Comparison of ENCODE assay signal across 10 mouse cellular contexts in genomic region chr4:129549306-129549705, GRCm38 (mm10). TPM values are rescaled to one million over a fixed set of nuclear protein-coding genes. Genes with fewer than 3 reads are reported as not detected.
A peak's percentile ranks its signal among the peaks of the same experiment; 100 is the strongest.
DNase-seq lines count a peak whose midpoint lies in the region; ATAC-seq and TF ChIP-seq lines count a peak whose summit lies in the region.
"Had no signal": no experiment of that assay in that cellular context is flagged by ENCODE, and none has a peak within 500 bp of the region (broad histone marks: within the 10 kb centered on the region; RNA-seq: fewer than 3 reads in every experiment).

No protein-coding gene starts in this region.

- H3K9ac ChIP-seq in kidney, embryonic 15.5 days = no peak overlapping the region
- no peak overlapping the region for H3K9ac ChIP-seq in midbrain, embryonic 16.5 days (ENCODE audit: low read depth, low read length)
- H3K9ac ChIP-seq: stomach, embryonic 15.5 days had no signal

- H3K27me3 ChIP-seq in kidney, adult 2 months (replicated peaks; ENCODE audit: control insufficient read depth, insufficient read depth, low read length) = no peaks in the 10 kb centered on the region
- H3K27me3 ChIP-seq in kidney, embryonic 15.5 days = no peaks in the 10 kb centered on the region
- peaks cover 23% of the 10 kb centered on the region for H3K27me3 ChIP-seq in G1E (ENCODE audit: insufficient read depth, low read length)
- H3K27me3 ChIP-seq in midbrain, embryonic 16.5 days (ENCODE audit: control insufficient read depth, insufficient read depth, low read depth, low read length) = no peaks in the 10 kb centered on the region
- H3K27me3 ChIP-seq: stomach, embryonic 15.5 days had no signal

- H3K36me3 ChIP-seq in kidney, adult 2 months (ENCODE audit: control insufficient read depth, insufficient read depth, low read length) = no peaks in the 10 kb centered on the region
- H3K36me3 ChIP-seq in kidney, embryonic 15.5 days = no peaks in the 10 kb centered on the region
- no peaks in the 10 kb centered on the region for H3K36me3 ChIP-seq in G1E (replicated peaks)
- no peaks in the 10 kb centered on the region for H3K36me3 ChIP-seq in midbrain, embryonic 16.5 days (ENCODE audit: control insufficient read depth, insufficient read depth, low read length)

- no peaks in the 10 kb centered on the region for H3K4me1 ChIP-seq in kidney, adult 2 months (ENCODE audit: control insufficient read depth, insufficient read depth, low read length)
- H3K4me1 ChIP-seq in kidney, embryonic 15.5 days = 0 out of 2 replicates have a peak, but pooled peaks cover 3% of the 10 kb centered on the region
- peaks cover 25% of the 10 kb centered on the region for H3K4me1 ChIP-seq in G1E (ENCODE audit: insufficient read depth, low read depth, low read length)
- no peaks in the 10 kb centered on the region for H3K4me1 ChIP-seq in midbrain, embryonic 16.5 days (ENCODE audit: control insufficient read depth, insufficient read depth, low read length)
- H3K4me1 ChIP-seq: stomach, embryonic 15.5 days had no signal

- H3K27ac ChIP-seq in kidney, adult 2 months (ENCODE audit: insufficient read depth, low read depth, low read length) = no peak overlapping the region
- no peak overlapping the region for H3K27ac ChIP-seq in kidney, embryonic 15.5 days
- no peak overlapping the region for H3K27ac ChIP-seq in midbrain, embryonic 16.5 days (ENCODE audit: low read length)
- H3K27ac ChIP-seq: macrophage; stomach, embryonic 15.5 days had no signal

- 0 out of 2 replicates have a peak, but pooled peaks have one; percentile 21 for TF ChIP-seq CTCF in kidney, adult 2 months (conservative IDR thresholded peaks at IDR 0.05; ENCODE audit: insufficient read depth, insufficient read length, low read depth, low read length)
- peak; percentile 54 for TF ChIP-seq CTCF in G1E (IDR thresholded peaks at IDR 0.05; ENCODE audit: low read depth, low read length)

- no peak for ATAC-seq in kidney, embryonic 15.5 days (replicated peaks; ENCODE audit: low FRiP score)
- ATAC-seq in G1E (ENCODE audit: extremely low read depth, insufficient number of reproducible peaks, low FRiP score, poor library complexity, severe bottlenecking) = no peak
- peak; percentile 72 for ATAC-seq in erythroblast, adult 5-6 weeks (replicated peaks; ENCODE audit: low FRiP score, poor library complexity, severe bottlenecking)
- ATAC-seq in midbrain, embryonic 16.5 days = no peak

- no peak overlapping the region for H3K4me3 ChIP-seq in kidney, adult 2 months (ENCODE audit: insufficient read depth, low read depth, low read length)
- no peak overlapping the region for H3K4me3 ChIP-seq in kidney, embryonic 15.5 days (replicated peaks)
- H3K4me3 ChIP-seq in G1E (ENCODE audit: low read depth, low read length) = no peak overlapping the region
- no peak overlapping the region for H3K4me3 ChIP-seq in midbrain, embryonic 16.5 days (ENCODE audit: low read depth, low read length)
- H3K4me3 ChIP-seq: stomach, embryonic 15.5 days had no signal

- peak; percentile 46 for DNase-seq in kidney, adult 2 months
- no peak for DNase-seq in G1E (ENCODE audit: low spot score)
- peak; percentile 35 for DNase-seq in spleen, adult 12 weeks (ENCODE audit: low spot score)
- no peak for DNase-seq in urinary bladder, adult 18-20 months (ENCODE audit: low spot score in 2 of 2)
- DNase-seq in layer of hippocampus, postnatal 14 days (ENCODE audit: low spot score in 2 of 2) = no peak

- no peak for TF ChIP-seq POLR2A in kidney, adult 2 months (IDR thresholded peaks at IDR 0.05; ENCODE audit: low read depth, low read length)

- 94% methylated on average over 2 of the region's 2 CpGs for WGBS in kidney, adult 2 months
- 83% methylated on average over 2 of the region's 2 CpGs for WGBS in kidney, embryonic 15.5 days
- WGBS in midbrain, embryonic 16.5 days = 95% methylated on average over 2 of the region's 2 CpGs

- no peak overlapping the region for H3K4me2 ChIP-seq in kidney, embryonic 15.5 days
- no peak overlapping the region for H3K4me2 ChIP-seq in midbrain, embryonic 16.5 days (ENCODE audit: low read length)
- H3K4me2 ChIP-seq: stomach, embryonic 15.5 days had no signal

- no peaks in the 10 kb centered on the region for H3K9me3 ChIP-seq in kidney, embryonic 15.5 days (replicated peaks)
- no peaks in the 10 kb centered on the region for H3K9me3 ChIP-seq in G1E (replicated peaks)
- H3K9me3 ChIP-seq in midbrain, embryonic 16.5 days (replicated peaks; ENCODE audit: control insufficient read depth, low read length, poor library complexity, severe bottlenecking) = no peaks in the 10 kb centered on the region
- H3K9me3 ChIP-seq: stomach, embryonic 15.5 days had no signal

RNA-seq across cellular contexts. Expression of gene Hdac1, which starts 6.8 kb away (rescaled TPM):
- 35.4 and 41.6 TPM in 2 replicates for polyA plus RNA-seq in kidney, adult 2 months (2012; rRNA removed)
- polyA plus RNA-seq in kidney, embryonic 15.5 days (2015; fragmentation: Nextera tagmentation; extraction: Ambion mirVana) = 264 and 274 TPM in 2 replicates
- 79.8 and 86.5 TPM in 2 replicates for total RNA-seq in G1E (2014; fragmentation: Nextera tagmentation)
- 64.5 and 76.7 TPM in 2 replicates for total RNA-seq in G1E (2017)
- 53.7 and 63.6 TPM in 2 replicates for polyA plus RNA-seq in G1E (2012)
- 41.1 and 45.8 TPM in 2 replicates for total RNA-seq in erythroblast, adult 5-6 weeks (2015; ENCODE audit: low replicate concordance)
- total RNA-seq in erythroblast, adult 5-6 weeks (2017; ENCODE audit: low replicate concordance) = 27.0 and 42.9 TPM in 2 replicates
- total RNA-seq in layer of hippocampus, postnatal 14 days (2021) = 10 to 100 TPM; 36.4 to 44.6 TPM
- 74.7 and 83.2 TPM in 2 replicates for polyA plus RNA-seq in midbrain, embryonic 16.5 days (2015; fragmentation: Nextera tagmentation; extraction: Ambion mirVana)

RNA-seq across cellular contexts. Expression of gene Lck, which starts 24.1 kb away (rescaled TPM):
- polyA plus RNA-seq in kidney, adult 2 months (2012; rRNA removed) = 2.3 and 12.7 TPM in 2 replicates
- 11.3 and 11.4 TPM in 2 replicates for polyA plus RNA-seq in kidney, embryonic 15.5 days (2015; fragmentation: Nextera tagmentation; extraction: Ambion mirVana)
- total RNA-seq in G1E (2014; fragmentation: Nextera tagmentation) (3.5 TPM in 1 of 2 replicates, not detected in the other), G1E (2017) (1.7 and 2.1 TPM in 2 replicates)
- 1.3 and 1.8 TPM in 2 replicates for polyA plus RNA-seq in G1E (2012)
- total RNA-seq in erythroblast, adult 5-6 weeks (2015; ENCODE audit: low replicate concordance) = 2.9 TPM in 1 of 2 replicates, not detected in the other
- total RNA-seq in erythroblast, adult 5-6 weeks (2017; ENCODE audit: low replicate concordance) = 4.3 and 6.1 TPM in 2 replicates
- 1 to 10 TPM; 4.0 to 4.4 TPM for total RNA-seq in layer of hippocampus, postnatal 14 days (2021)
- polyA plus RNA-seq in midbrain, embryonic 16.5 days (2015; fragmentation: Nextera tagmentation; extraction: Ambion mirVana) = 15.4 and 16.2 TPM in 2 replicates

RNA-seq across cellular contexts. Expression of gene Fam167b, which starts 29.0 kb away (rescaled TPM):
- 24.6 and 27.2 TPM in 2 replicates for polyA plus RNA-seq in kidney, adult 2 months (2012; rRNA removed)
- 27.8 and 29.1 TPM in 2 replicates for polyA plus RNA-seq in kidney, embryonic 15.5 days (2015; fragmentation: Nextera tagmentation; extraction: Ambion mirVana)
- total RNA-seq in G1E (2014; fragmentation: Nextera tagmentation) (not detected in 2 replicates), G1E (2017) (not detected in 2 replicates)
- not detected in 2 replicates for polyA plus RNA-seq in G1E (2012)
- total RNA-seq in erythroblast, adult 5-6 weeks (2015; ENCODE audit: low replicate concordance) = not detected in 2 replicates
- not detected in 2 replicates for total RNA-seq in erythroblast, adult 5-6 weeks (2017; ENCODE audit: low replicate concordance)
- total RNA-seq in layer of hippocampus, postnatal 14 days (2021) = under 1 TPM in 1 of 2 experiments, not detected in 1; 0.37 TPM
- 0.26 TPM in 1 of 2 replicates, not detected in the other for polyA plus RNA-seq in midbrain, embryonic 16.5 days (2015; fragmentation: Nextera tagmentation; extraction: Ambion mirVana)
- polyA plus RNA-seq: macrophage had no signal

RNA-seq across cellular contexts. Expression of gene Marcksl1, which starts 35.9 kb away (rescaled TPM):
- 20.3 and 26.5 TPM in 2 replicates for polyA plus RNA-seq in kidney, adult 2 months (2012; rRNA removed)
- 881 and 886 TPM in 2 replicates for polyA plus RNA-seq in kidney, embryonic 15.5 days (2015; fragmentation: Nextera tagmentation; extraction: Ambion mirVana)
- total RNA-seq in G1E (2014; fragmentation: Nextera tagmentation) = 14.5 and 18.7 TPM in 2 replicates
- total RNA-seq in G1E (2017) = 13.4 and 13.6 TPM in 2 replicates
- polyA plus RNA-seq in G1E (2012) = 38.9 and 47.0 TPM in 2 replicates
- total RNA-seq in erythroblast, adult 5-6 weeks (2015; ENCODE audit: low replicate concordance) = 12.5 and 23.4 TPM in 2 replicates
- 7.4 and 13.1 TPM in 2 replicates for total RNA-seq in erythroblast, adult 5-6 weeks (2017; ENCODE audit: low replicate concordance)
- total RNA-seq in layer of hippocampus, postnatal 14 days (2021) = 100 to 1,000 TPM; 372 to 379 TPM
- polyA plus RNA-seq in midbrain, embryonic 16.5 days (2015; fragmentation: Nextera tagmentation; extraction: Ambion mirVana) = 1,543 and 1,683 TPM in 2 replicates

RNA-seq across cellular contexts. Expression of gene Eif3i, which starts 51.1 kb away (rescaled TPM):
- polyA plus RNA-seq in kidney, adult 2 months (2012; rRNA removed) = 311 TPM in 2 replicates
- polyA plus RNA-seq in kidney, embryonic 15.5 days (2015; fragmentation: Nextera tagmentation; extraction: Ambion mirVana) = 287 and 288 TPM in 2 replicates
- total RNA-seq in G1E (2014; fragmentation: Nextera tagmentation) = 152 and 159 TPM in 2 replicates
- 241 and 272 TPM in 2 replicates for total RNA-seq in G1E (2017)
- 130 and 133 TPM in 2 replicates for polyA plus RNA-seq in G1E (2012)
- total RNA-seq in erythroblast, adult 5-6 weeks (2015; ENCODE audit: low replicate concordance) = 92.8 and 113 TPM in 2 replicates
- 50.9 and 56.7 TPM in 2 replicates for total RNA-seq in erythroblast, adult 5-6 weeks (2017; ENCODE audit: low replicate concordance)
- 100 to 1,000 TPM; 121 to 128 TPM for total RNA-seq in layer of hippocampus, postnatal 14 days (2021)
- 187 and 198 TPM in 2 replicates for polyA plus RNA-seq in midbrain, embryonic 16.5 days (2015; fragmentation: Nextera tagmentation; extraction: Ambion mirVana)

Comparison
In these comparisons a context has a peak if more than half of its experiments do, and no peak if none do; other contexts are left out.
1. DNase-seq: peak in kidney, adult 2 months (single experiment) and spleen, adult 12 weeks (single experiment); none in G1E (single experiment), urinary bladder, adult 18-20 months (0 of 2) and layer of hippocampus, postnatal 14 days (0 of 2).
2. RNA of gene Fam167b, which starts 29.0 kb away (polyA plus RNA-seq): 27.8 to 29.1 TPM in kidney, embryonic 15.5 days and 24.6 to 27.2 TPM in kidney, adult 2 months; 0.26 TPM in midbrain, embryonic 16.5 days and not detected in G1E; every median in the first group is over 10 times any median in the second.